Mouse (Mus musculus) lung, adult 2 months (tissue): ENCODE data around the gene Sertad3.

Experiments
- CTCF ChIP-seq: fragments of 200-500 bp; IDR thresholded peaks from 2 replicates; pipeline ENCODE4 v1.5.1; 2011; ENCODE audit warnings: mild to moderate bottlenecking, low read length, control low read depth; ENCODE audit not compliant: insufficient read depth
- POLR2A ChIP-seq: fragments of 200-500 bp; IDR thresholded peaks from 2 replicates; pipeline ENCODE4 v1.6.1; 2011; ENCODE audit warnings: low read depth, mild to moderate bottlenecking, control low read depth, low read length, borderline replicate concordance; ENCODE audit errors: extremely low read depth

DNA sequence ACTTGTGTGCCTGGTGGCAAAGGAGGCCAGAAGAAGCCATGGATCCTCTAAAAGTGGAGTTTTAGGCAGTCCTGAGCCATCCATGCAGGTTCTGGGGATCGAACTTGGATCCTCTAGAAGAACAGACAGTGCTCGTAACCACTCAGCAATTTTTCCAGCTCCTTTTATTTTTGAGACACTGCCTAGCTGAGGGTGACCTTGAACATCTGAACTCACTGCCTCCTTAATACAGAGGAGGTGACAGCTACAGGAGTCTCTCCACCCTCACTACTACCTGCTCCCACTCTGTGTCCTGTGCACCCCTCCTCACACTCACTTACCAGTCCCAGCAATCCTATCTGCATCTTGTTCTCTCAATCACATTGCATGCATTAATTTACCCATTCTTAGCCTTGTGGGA, 2.0 kb downstream of the Sertad3 start:
- TF ChIP-seq CTCF (no peak), POLR2A (no peak)
